Mouse (Mus musculus): ENCODE results near the gene Igfbp4.

- no peak for TF ChIP-seq CTCF (IDR thresholded peaks at IDR 0.05; ENCODE audit: low read depth)
- no peak for TF ChIP-seq EP300 (optimal IDR thresholded peaks at IDR 0.05)
Observed at GRCm38 (mm10) chr11:99013856-99014255, 27.2 kb upstream of the Igfbp4 start.

Data from stomach, postnatal 0 days (tissue).